Mouse (Mus musculus): ENCODE data around the gene Tnni1. TPM values are rescaled to one million over a fixed set of nuclear protein-coding genes. Genes with fewer than 3 reads are reported as not detected.

Tnni1 gene
- polyA plus RNA-seq, 1 experiment from 2014 or later: 0.43 TPM

- Histone ChIP-seq H3K4me1 (ENCODE audit: control insufficient read depth, insufficient read depth, low read length) (peaks cover 7% of the 10 kb centered on the region; the same call in 1 of the 2 replicates), H3K36me3 (ENCODE audit: control insufficient read depth, insufficient read depth, low read length) (no peaks in the 10 kb centered on the region), H3K4me3 (replicated peaks; ENCODE audit: low read depth, low read length) (no peak overlapping the region), H3K27me3 (ENCODE audit: control insufficient read depth, insufficient read depth, low read length) (peaks cover 3% of the 10 kb centered on the region; the same call in 1 of the 2 replicates), H3K4me2 (ENCODE audit: low read length) (no peak overlapping the region), H3K9ac (replicated peaks; ENCODE audit: low read length) (no peak overlapping the region), H3K9me3 (ENCODE audit: control insufficient read depth, low read length) (no peaks in the 10 kb centered on the region), H3K27ac (replicated peaks; ENCODE audit: low read depth, low read length) (no peak overlapping the region)
- no peak for DNase-seq
- ATAC-seq (ENCODE audit: low FRiP score, low TSS enrichment): no peak
Measured at GRCm38 (mm10) chr1:135776596-135776995, 2.6 kb upstream of the Tnni1 start.

- Histone ChIP-seq H3K4me1 (ENCODE audit: control insufficient read depth, insufficient read depth, low read length) (peaks cover 7% of the 10 kb centered on the region; the same call in 1 of the 2 replicates), H3K4me2 (ENCODE audit: low read length) (no peak overlapping the region), H3K27me3 (ENCODE audit: control insufficient read depth, insufficient read depth, low read length) (peaks cover 3% of the 10 kb centered on the region; the same call in 1 of the 2 replicates), H3K27ac (replicated peaks; ENCODE audit: low read depth, low read length) (no peak overlapping the region), H3K4me3 (replicated peaks; ENCODE audit: low read depth, low read length) (no peak overlapping the region), H3K9ac (replicated peaks; ENCODE audit: low read length) (no peak overlapping the region), H3K9me3 (ENCODE audit: control insufficient read depth, low read length) (no peaks in the 10 kb centered on the region), H3K36me3 (ENCODE audit: control insufficient read depth, insufficient read depth, low read length) (no peaks in the 10 kb centered on the region)
- DNase-seq (no peak), ATAC-seq (ENCODE audit: low FRiP score, low TSS enrichment) (no peak)
- 100% methylated on average over 1 of the region's 1 CpGs for WGBS
Measured at GRCm38 (mm10) chr1:135777046-135777445, 2.2 kb upstream of the Tnni1 start.

- ATAC-seq (ENCODE audit: low FRiP score, low TSS enrichment): no peak
- 54% methylated on average over 4 of the region's 4 CpGs for WGBS
Measured at GRCm38 (mm10) chr1:135780649-135781048, 1.4 kb downstream of the Tnni1 start.

GRCm38 (mm10) chr1:135781220-135781619, 2.0 kb downstream of the Tnni1 start:
- DNase-seq (peak; percentile 86), ATAC-seq (ENCODE audit: low FRiP score, low TSS enrichment) (0 out of 2 replicates have a peak, but pooled peaks have one; percentile 31)
- H3K36me3 ChIP-seq (ENCODE audit: control insufficient read depth, insufficient read depth, low read length): no peaks in the 10 kb centered on the region
- no peak overlapping the region for H3K9ac ChIP-seq (replicated peaks; ENCODE audit: low read length)
- peaks cover 3% of the 10 kb centered on the region; the same call in 1 of the 2 replicates for H3K27me3 ChIP-seq (ENCODE audit: control insufficient read depth, insufficient read depth, low read length)
- no peaks in the 10 kb centered on the region for H3K9me3 ChIP-seq (ENCODE audit: control insufficient read depth, low read length)
- 13% methylated on average over 13 of the region's 13 CpGs for WGBS
- no peak overlapping the region for H3K4me2 ChIP-seq (ENCODE audit: low read length)
- H3K4me1 ChIP-seq (ENCODE audit: control insufficient read depth, insufficient read depth, low read length): peaks cover 7% of the 10 kb centered on the region; the same call in 1 of the 2 replicates
- no peak overlapping the region for H3K27ac ChIP-seq (replicated peaks; ENCODE audit: low read depth, low read length)
- H3K4me3 ChIP-seq (replicated peaks; ENCODE audit: low read depth, low read length): no peak overlapping the region

More at GRCm38 (mm10) chr1:135780649-135781048, 1.4 kb downstream of the Tnni1 start:
- H3K9ac ChIP-seq (replicated peaks; ENCODE audit: low read length): no peak overlapping the region
- H3K36me3 ChIP-seq (ENCODE audit: control insufficient read depth, insufficient read depth, low read length): no peaks in the 10 kb centered on the region
- H3K4me3 ChIP-seq (replicated peaks; ENCODE audit: low read depth, low read length): no peak overlapping the region
- H3K9me3 ChIP-seq (ENCODE audit: control insufficient read depth, low read length): no peaks in the 10 kb centered on the region
- DNase-seq: no peak
- H3K27ac ChIP-seq (replicated peaks; ENCODE audit: low read depth, low read length): no peak overlapping the region
- H3K4me2 ChIP-seq (ENCODE audit: low read length): no peak overlapping the region
- peaks cover 3% of the 10 kb centered on the region; the same call in 1 of the 2 replicates for H3K27me3 ChIP-seq (ENCODE audit: control insufficient read depth, insufficient read depth, low read length)
- H3K4me1 ChIP-seq (ENCODE audit: control insufficient read depth, insufficient read depth, low read length): peaks cover 7% of the 10 kb centered on the region; the same call in 1 of the 2 replicates

- ATAC-seq (ENCODE audit: low FRiP score, low TSS enrichment) (no peak), DNase-seq (no peak)
- Histone ChIP-seq H3K4me3 (replicated peaks; ENCODE audit: low read depth, low read length) (no peak overlapping the region), H3K9ac (replicated peaks; ENCODE audit: low read length) (no peak overlapping the region), H3K9me3 (ENCODE audit: control insufficient read depth, low read length) (no peaks in the 10 kb centered on the region), H3K36me3 (ENCODE audit: control insufficient read depth, insufficient read depth, low read length) (no peaks in the 10 kb centered on the region), H3K4me2 (ENCODE audit: low read length) (no peak overlapping the region), H3K27me3 (ENCODE audit: control insufficient read depth, insufficient read depth, low read length) (peaks cover 3% of the 10 kb centered on the region; the same call in 1 of the 2 replicates), H3K27ac (replicated peaks; ENCODE audit: low read depth, low read length) (no peak overlapping the region), H3K4me1 (ENCODE audit: control insufficient read depth, insufficient read depth, low read length) (peaks cover 7% of the 10 kb centered on the region; the same call in 1 of the 2 replicates)
- WGBS: 24% methylated on average over 10 of the region's 10 CpGs
Measured at GRCm38 (mm10) chr1:135782816-135783215, 3.6 kb downstream of the Tnni1 start.

GRCm38 (mm10) chr1:135787799-135788198, 8.6 kb downstream of the Tnni1 start:
- Histone ChIP-seq H3K9me3 (ENCODE audit: control insufficient read depth, low read length) (no peaks in the 10 kb centered on the region), H3K9ac (replicated peaks; ENCODE audit: low read length) (no peak overlapping the region), H3K27ac (replicated peaks; ENCODE audit: low read depth, low read length) (no peak overlapping the region), H3K27me3 (ENCODE audit: control insufficient read depth, insufficient read depth, low read length) (no peaks in the 10 kb centered on the region), H3K4me1 (ENCODE audit: control insufficient read depth, insufficient read depth, low read length) (no peaks in the 10 kb centered on the region), H3K4me2 (ENCODE audit: low read length) (no peak overlapping the region), H3K36me3 (ENCODE audit: control insufficient read depth, insufficient read depth, low read length) (no peaks in the 10 kb centered on the region), H3K4me3 (replicated peaks; ENCODE audit: low read depth, low read length) (no peak overlapping the region)
- WGBS: 55% methylated on average over 3 of the region's 3 CpGs
- ATAC-seq (ENCODE audit: low FRiP score, low TSS enrichment) (no peak), DNase-seq (peak; percentile 86)

GRCm38 (mm10) chr1:135788708-135789107, 9.5 kb downstream of the Tnni1 start:
- 48% methylated on average over 10 of the region's 10 CpGs for WGBS
- Histone ChIP-seq H3K4me2 (ENCODE audit: low read length) (no peak overlapping the region), H3K9me3 (ENCODE audit: control insufficient read depth, low read length) (no peaks in the 10 kb centered on the region), H3K4me3 (replicated peaks; ENCODE audit: low read depth, low read length) (no peak overlapping the region), H3K27ac (replicated peaks; ENCODE audit: low read depth, low read length) (no peak overlapping the region), H3K27me3 (ENCODE audit: control insufficient read depth, insufficient read depth, low read length) (no peaks in the 10 kb centered on the region), H3K9ac (replicated peaks; ENCODE audit: low read length) (no peak overlapping the region), H3K36me3 (ENCODE audit: control insufficient read depth, insufficient read depth, low read length) (no peaks in the 10 kb centered on the region), H3K4me1 (ENCODE audit: control insufficient read depth, insufficient read depth, low read length) (no peaks in the 10 kb centered on the region)
- DNase-seq (no peak), ATAC-seq (ENCODE audit: low FRiP score, low TSS enrichment) (no peak)

GRCm38 (mm10) chr1:135789815-135790214, 10.6 kb downstream of the Tnni1 start:
- DNase-seq: peak; percentile 84

GRCm38 (mm10) chr1:135792143-135792939, 13.1 kb downstream of the Tnni1 start:
- peaks cover 4% of the 10 kb centered on the region; the same call in 1 of the 2 replicates for H3K27me3 ChIP-seq (ENCODE audit: control insufficient read depth, insufficient read depth, low read length)
- H3K4me1 ChIP-seq (ENCODE audit: control insufficient read depth, insufficient read depth, low read length): peaks cover 9% of the 10 kb centered on the region
- WGBS: 68% methylated on average over 13 of the region's 13 CpGs
- no peaks in the 10 kb centered on the region for H3K9me3 ChIP-seq (ENCODE audit: control insufficient read depth, low read length)
- no peak overlapping the region for H3K4me2 ChIP-seq (ENCODE audit: low read length)
- no peak overlapping the region for H3K27ac ChIP-seq (replicated peaks; ENCODE audit: low read depth, low read length)
- ATAC-seq (ENCODE audit: low FRiP score, low TSS enrichment): no peak
- H3K36me3 ChIP-seq (ENCODE audit: control insufficient read depth, insufficient read depth, low read length): no peaks in the 10 kb centered on the region
- no peak overlapping the region for H3K4me3 ChIP-seq (replicated peaks; ENCODE audit: low read depth, low read length)
- no peak for DNase-seq
- no peak overlapping the region for H3K9ac ChIP-seq (replicated peaks; ENCODE audit: low read length)

More at GRCm38 (mm10) chr1:135789815-135790214, 10.6 kb downstream of the Tnni1 start:
- Histone ChIP-seq H3K4me3 (replicated peaks; ENCODE audit: low read depth, low read length) (no peak overlapping the region), H3K27ac (replicated peaks; ENCODE audit: low read depth, low read length) (no peak overlapping the region), H3K27me3 (ENCODE audit: control insufficient read depth, insufficient read depth, low read length) (peaks cover 2% of the 10 kb centered on the region; the same call in 1 of the 2 replicates), H3K9me3 (ENCODE audit: control insufficient read depth, low read length) (no peaks in the 10 kb centered on the region), H3K4me1 (ENCODE audit: control insufficient read depth, insufficient read depth, low read length) (peaks cover 6% of the 10 kb centered on the region), H3K36me3 (ENCODE audit: control insufficient read depth, insufficient read depth, low read length) (no peaks in the 10 kb centered on the region), H3K9ac (replicated peaks; ENCODE audit: low read length) (no peak overlapping the region), H3K4me2 (ENCODE audit: low read length) (no peak overlapping the region)
- WGBS: 11% methylated on average over 5 of the region's 5 CpGs
- ATAC-seq (ENCODE audit: low FRiP score, low TSS enrichment): no peak
